Mouse (Mus musculus): ENCODE data around the gene Hebp1. TPM values are rescaled to one million over a fixed set of nuclear protein-coding genes. Genes with fewer than 3 reads are reported as not detected.

Gene Hebp1
- 4.6 and 5.5 TPM in 2 replicates for polyA plus RNA-seq (2015; fragmentation: Nextera tagmentation; extraction: Ambion mirVana)

- ATAC-seq: peak; percentile 94
- WGBS: under 1% methylated on average over 52 of the region's 52 CpGs
- H3K9me3 ChIP-seq (replicated peaks; ENCODE audit: control insufficient read depth, low read length, poor library complexity, severe bottlenecking): no peaks in the 10 kb centered on the region
Observed at GRCm38 (mm10) chr6:135197921-135198532, at the start of gene Hebp1, which contains the start of gene Fam234b. TSS of gene Hebp1 (minus strand) at chr6:135198022. TSS of gene Fam234b (plus strand) at chr6:135197977.

GRCm38 (mm10) chr6:135245586-135245985 lies 47.8 kb upstream of the Hebp1 start:
- Histone ChIP-seq H3K27me3 (ENCODE audit: control insufficient read depth, insufficient read depth, low read depth, low read length) (no peaks in the 10 kb centered on the region), H3K9ac (ENCODE audit: low read depth, low read length) (no peak overlapping the region), H3K27ac (ENCODE audit: low read length) (no peak overlapping the region), H3K36me3 (ENCODE audit: control insufficient read depth, insufficient read depth, low read length) (no peaks in the 10 kb centered on the region), H3K4me1 (ENCODE audit: control insufficient read depth, insufficient read depth, low read length) (no peaks in the 10 kb centered on the region), H3K9me3 (replicated peaks; ENCODE audit: control insufficient read depth, low read length, poor library complexity, severe bottlenecking) (no peaks in the 10 kb centered on the region), H3K4me2 (ENCODE audit: low read length) (no peak overlapping the region), H3K4me3 (ENCODE audit: low read depth, low read length) (no peak overlapping the region)
- WGBS: 36% methylated on average over 8 of the region's 8 CpGs
- no peak for ATAC-seq

More at GRCm38 (mm10) chr6:135197921-135198532, at the start of gene Hebp1, which contains the start of gene Fam234b:
- peak within 1 kb of the TSS; percentile 91 for H3K4me3 ChIP-seq (ENCODE audit: low read depth, low read length)
- H3K9ac ChIP-seq (ENCODE audit: low read depth, low read length): peak within 1 kb of the TSS; percentile 92
- H3K36me3 ChIP-seq (ENCODE audit: control insufficient read depth, insufficient read depth, low read length): no peaks in the 10 kb centered on the region
- H3K27me3 ChIP-seq (ENCODE audit: control insufficient read depth, insufficient read depth, low read depth, low read length): no peaks in the 10 kb centered on the region
- peak within 1 kb of the TSS; percentile 96 for H3K4me2 ChIP-seq (ENCODE audit: low read length)
- H3K27ac ChIP-seq (ENCODE audit: low read length): peak within 1 kb of the TSS; percentile 88
- H3K4me1 ChIP-seq (ENCODE audit: control insufficient read depth, insufficient read depth, low read length): peaks cover 20% of the 10 kb centered on the region

GRCm38 (mm10) chr6:135240361-135240760 lies 42.5 kb upstream of the Hebp1 start:
- Histone ChIP-seq H3K9me3 (replicated peaks; ENCODE audit: control insufficient read depth, low read length, poor library complexity, severe bottlenecking) (no peaks in the 10 kb centered on the region), H3K4me1 (ENCODE audit: control insufficient read depth, insufficient read depth, low read length) (no peaks in the 10 kb centered on the region), H3K36me3 (ENCODE audit: control insufficient read depth, insufficient read depth, low read length) (0 out of 2 replicates have a peak, but pooled peaks cover 3% of the 10 kb centered on the region), H3K4me2 (ENCODE audit: low read length) (no peak overlapping the region), H3K9ac (ENCODE audit: low read depth, low read length) (no peak overlapping the region), H3K27ac (ENCODE audit: low read length) (no peak overlapping the region), H3K4me3 (ENCODE audit: low read depth, low read length) (no peak overlapping the region), H3K27me3 (ENCODE audit: control insufficient read depth, insufficient read depth, low read depth, low read length) (no peaks in the 10 kb centered on the region)
- WGBS: 95% methylated on average over 8 of the region's 8 CpGs
- no peak for ATAC-seq

- Histone ChIP-seq H3K36me3 (ENCODE audit: control insufficient read depth, insufficient read depth, low read length) (peaks cover 7% of the 10 kb centered on the region; the same call in 1 of the 2 replicates), H3K27me3 (ENCODE audit: control insufficient read depth, insufficient read depth, low read depth, low read length) (no peaks in the 10 kb centered on the region), H3K4me2 (ENCODE audit: low read length) (no peak overlapping the region), H3K9me3 (replicated peaks; ENCODE audit: control insufficient read depth, low read length, poor library complexity, severe bottlenecking) (no peaks in the 10 kb centered on the region), H3K4me1 (ENCODE audit: control insufficient read depth, insufficient read depth, low read length) (no peaks in the 10 kb centered on the region), H3K27ac (ENCODE audit: low read length) (no peak overlapping the region), H3K9ac (ENCODE audit: low read depth, low read length) (no peak overlapping the region), H3K4me3 (ENCODE audit: low read depth, low read length) (no peak overlapping the region)
- 54% methylated on average over 4 of the region's 4 CpGs for WGBS
- ATAC-seq: no peak
Observed at GRCm38 (mm10) chr6:135238211-135238610, 40.4 kb upstream of the Hebp1 start.

- no peaks in the 10 kb centered on the region for H3K4me1 ChIP-seq (ENCODE audit: control insufficient read depth, insufficient read depth, low read length)
- H3K4me2 ChIP-seq (ENCODE audit: low read length): no peak overlapping the region
- H3K4me3 ChIP-seq (ENCODE audit: low read depth, low read length): no peak overlapping the region
- no peak overlapping the region for H3K9ac ChIP-seq (ENCODE audit: low read depth, low read length)
- WGBS: 76% methylated on average over 14 of the region's 14 CpGs
- H3K27me3 ChIP-seq (ENCODE audit: control insufficient read depth, insufficient read depth, low read depth, low read length): no peaks in the 10 kb centered on the region
- H3K9me3 ChIP-seq (replicated peaks; ENCODE audit: control insufficient read depth, low read length, poor library complexity, severe bottlenecking): no peaks in the 10 kb centered on the region
- H3K36me3 ChIP-seq (ENCODE audit: control insufficient read depth, insufficient read depth, low read length): peaks cover 12% of the 10 kb centered on the region; the same call in 1 of the 2 replicates
- ATAC-seq: no peak
- no peak overlapping the region for H3K27ac ChIP-seq (ENCODE audit: low read length)
Observed at GRCm38 (mm10) chr6:135237326-135237725, 39.5 kb upstream of the Hebp1 start.

- H3K9me3 ChIP-seq (replicated peaks; ENCODE audit: control insufficient read depth, low read length, poor library complexity, severe bottlenecking): no peaks in the 10 kb centered on the region
- no peaks in the 10 kb centered on the region for H3K27me3 ChIP-seq (ENCODE audit: control insufficient read depth, insufficient read depth, low read depth, low read length)
- peaks cover 19% of the 10 kb centered on the region; the same call in 1 of the 2 replicates for H3K36me3 ChIP-seq (ENCODE audit: control insufficient read depth, insufficient read depth, low read length)
- 84% methylated on average over 3 of the region's 3 CpGs for WGBS
- no peak overlapping the region for H3K4me2 ChIP-seq (ENCODE audit: low read length)
- no peak overlapping the region for H3K9ac ChIP-seq (ENCODE audit: low read depth, low read length)
- H3K4me3 ChIP-seq (ENCODE audit: low read depth, low read length): no peak overlapping the region
- no peak for ATAC-seq
- no peak overlapping the region for H3K27ac ChIP-seq (ENCODE audit: low read length)
- no peaks in the 10 kb centered on the region for H3K4me1 ChIP-seq (ENCODE audit: control insufficient read depth, insufficient read depth, low read length)
Observed at GRCm38 (mm10) chr6:135236576-135236975, 38.8 kb upstream of the Hebp1 start.

- H3K36me3 ChIP-seq (ENCODE audit: control insufficient read depth, insufficient read depth, low read length): peaks cover 20% of the 10 kb centered on the region; the same call in 1 of the 2 replicates
- no peaks in the 10 kb centered on the region for H3K27me3 ChIP-seq (ENCODE audit: control insufficient read depth, insufficient read depth, low read depth, low read length)
- H3K4me2 ChIP-seq (ENCODE audit: low read length): no peak overlapping the region
- H3K27ac ChIP-seq (ENCODE audit: low read length): no peak overlapping the region
- H3K9ac ChIP-seq (ENCODE audit: low read depth, low read length): no peak overlapping the region
- H3K9me3 ChIP-seq (replicated peaks; ENCODE audit: control insufficient read depth, low read length, poor library complexity, severe bottlenecking): no peaks in the 10 kb centered on the region
- ATAC-seq: no peak
- 91% methylated on average over 3 of the region's 3 CpGs for WGBS
- H3K4me3 ChIP-seq (ENCODE audit: low read depth, low read length): no peak overlapping the region
- no peaks in the 10 kb centered on the region for H3K4me1 ChIP-seq (ENCODE audit: control insufficient read depth, insufficient read depth, low read length)
Observed at GRCm38 (mm10) chr6:135235742-135236141, 37.9 kb upstream of the Hebp1 start.

- WGBS: 59% methylated on average over 12 of the region's 12 CpGs
- H3K36me3 ChIP-seq (ENCODE audit: control insufficient read depth, insufficient read depth, low read length): peaks cover 22% of the 10 kb centered on the region
- H3K9ac ChIP-seq (ENCODE audit: low read depth, low read length): no peak overlapping the region
- no peaks in the 10 kb centered on the region for H3K4me1 ChIP-seq (ENCODE audit: control insufficient read depth, insufficient read depth, low read length)
- no peak overlapping the region for H3K4me2 ChIP-seq (ENCODE audit: low read length)
- no peaks in the 10 kb centered on the region for H3K9me3 ChIP-seq (replicated peaks; ENCODE audit: control insufficient read depth, low read length, poor library complexity, severe bottlenecking)
- no peaks in the 10 kb centered on the region for H3K27me3 ChIP-seq (ENCODE audit: control insufficient read depth, insufficient read depth, low read depth, low read length)
- no peak for ATAC-seq
- no peak overlapping the region for H3K27ac ChIP-seq (ENCODE audit: low read length)
- H3K4me3 ChIP-seq (ENCODE audit: low read depth, low read length): no peak overlapping the region
Observed at GRCm38 (mm10) chr6:135232443-135233182, 34.8 kb upstream of the Hebp1 start.

GRCm38 (mm10) chr6:135230586-135230985 lies 32.8 kb upstream of the Hebp1 start:
- Histone ChIP-seq H3K9me3 (replicated peaks; ENCODE audit: control insufficient read depth, low read length, poor library complexity, severe bottlenecking) (no peaks in the 10 kb centered on the region), H3K4me3 (ENCODE audit: low read depth, low read length) (no peak overlapping the region), H3K27me3 (ENCODE audit: control insufficient read depth, insufficient read depth, low read depth, low read length) (no peaks in the 10 kb centered on the region), H3K27ac (ENCODE audit: low read length) (no peak overlapping the region), H3K9ac (ENCODE audit: low read depth, low read length) (no peak overlapping the region), H3K36me3 (ENCODE audit: control insufficient read depth, insufficient read depth, low read length) (peaks cover 26% of the 10 kb centered on the region), H3K4me1 (ENCODE audit: control insufficient read depth, insufficient read depth, low read length) (no peaks in the 10 kb centered on the region), H3K4me2 (ENCODE audit: low read length) (no peak overlapping the region)
- 83% methylated on average over 6 of the region's 6 CpGs for WGBS
- ATAC-seq: no peak
